Mouse (Mus musculus) midbrain, embryonic 13.5 days (tissue): ENCODE results near the gene Otp. TPM values are rescaled to one million over a fixed set of nuclear protein-coding genes. Genes with fewer than 3 reads are reported as not detected.

Experiments
- ATAC-seq: fragments of 200-750 bp; cut with Nextera tagmentation; 2 replicates; pipeline ENCODE4 v1.8.0; 2017; ENCODE audit warnings: mild to moderate bottlenecking, moderate TSS enrichment, moderate library complexity
- H3K27ac ChIP-seq: fragments of 300-500 bp; sonication (generic); 2 replicates; pipeline ENCODE4 v1.5.1; 2015; ENCODE audit warnings: inconsistent platforms, mild to moderate bottlenecking, moderate library complexity
- H3K27me3 ChIP-seq: fragments of 300-500 bp; sonication (generic); 2 replicates; pipeline ENCODE4 v1.6.1; 2015; ENCODE audit warnings: mild to moderate bottlenecking, inconsistent platforms
- H3K36me3 ChIP-seq: fragments of 300-500 bp; sonication (generic); 2 replicates; pipeline ENCODE4 v1.6.1; 2015; ENCODE audit warnings: mild to moderate bottlenecking, inconsistent platforms
- H3K4me1 ChIP-seq: fragments of 300-500 bp; sonication (generic); replicated peaks from 2 replicates; pipeline ENCODE4 v1.6.1; 2015; ENCODE audit warnings: inconsistent platforms
- H3K4me2 ChIP-seq: fragments of 300-500 bp; sonication (generic); replicated peaks from 2 replicates; pipeline ENCODE4 v1.6.1; 2015; ENCODE audit warnings: moderate library complexity, mild to moderate bottlenecking, inconsistent platforms
- H3K4me3 ChIP-seq: fragments of 300-500 bp; sonication (generic); replicated peaks from 2 replicates; pipeline ENCODE4 v1.5.1; 2015; ENCODE audit warnings: mild to moderate bottlenecking, inconsistent platforms
- H3K9ac ChIP-seq: fragments of 300-500 bp; sonication (generic); replicated peaks from 2 replicates; pipeline ENCODE4 v1.6.1; 2015; ENCODE audit warnings: mild to moderate bottlenecking, inconsistent platforms
- H3K9me3 ChIP-seq: fragments of 300-500 bp; sonication (generic); 2 replicates; pipeline ENCODE4 v1.6.1; 2016; ENCODE audit warnings: mild to moderate bottlenecking, inconsistent platforms
- WGBS: fragments of 180-500 bp; shearing (Covaris S2); methylation state at CpG from one replicate; pipeline ENCODE4 v1.1.7; 2015; 5-methylcytosine and 5-hydroxymethylcytosine counted together
- polyA plus RNA-seq: library from polyadenylated mRNA; unstranded; fragments of >200 nt; fragmentation: Nextera tagmentation; extraction: Ambion mirVana; gene quantifications from 2 replicates; pipeline ENCODE4 v1.2.1, GENCODE M21; 2015

The Otp gene
- polyA plus RNA-seq = 5.3 and 5.4 TPM in 2 replicates

GRCm38 (mm10) chr13:94875396-94875880, at the start of gene Otp:
Otp (plus strand) TSS chr13:94875602.
- peak within 1 kb of the TSS; percentile 23; the same call in 1 of the 2 replicates for H3K4me3 ChIP-seq
- peak; percentile 59 for ATAC-seq
- peaks cover 6% of the 10 kb centered on the region; the same call in 1 of the 2 replicates for H3K4me1 ChIP-seq
- H3K9me3 ChIP-seq = no peaks in the 10 kb centered on the region
- H3K27ac ChIP-seq = no peak within 1 kb of the TSS
- H3K27me3 ChIP-seq = peaks cover 81% of the 10 kb centered on the region
- H3K9ac ChIP-seq = no peak within 1 kb of the TSS
- no peak within 1 kb of the TSS for H3K4me2 ChIP-seq
- under 1% methylated on average over 29 of the region's 30 CpGs for WGBS
- no peaks in the 10 kb centered on the region for H3K36me3 ChIP-seq

GRCm38 (mm10) chr13:94826389-94826788, 49.0 kb upstream of the Otp start:
- H3K4me3 ChIP-seq = no peak overlapping the region
- H3K4me2 ChIP-seq = no peak overlapping the region
- no peaks in the 10 kb centered on the region for H3K36me3 ChIP-seq
- H3K4me1 ChIP-seq = no peaks in the 10 kb centered on the region
- WGBS = 92% methylated on average over 5 of the region's 5 CpGs
- H3K27me3 ChIP-seq = no peaks in the 10 kb centered on the region
- no peak overlapping the region for H3K9ac ChIP-seq
- no peaks in the 10 kb centered on the region for H3K9me3 ChIP-seq
- H3K27ac ChIP-seq = no peak overlapping the region
- no peak for ATAC-seq

- 97% methylated on average over 2 of the region's 2 CpGs for WGBS
- H3K4me2 ChIP-seq = no peak overlapping the region
- H3K4me1 ChIP-seq = no peaks in the 10 kb centered on the region
- H3K9me3 ChIP-seq = no peaks in the 10 kb centered on the region
- no peaks in the 10 kb centered on the region for H3K36me3 ChIP-seq
- H3K9ac ChIP-seq = no peak overlapping the region
- ATAC-seq = no peak
- no peak overlapping the region for H3K4me3 ChIP-seq
- H3K27ac ChIP-seq = no peak overlapping the region
- H3K27me3 ChIP-seq = no peaks in the 10 kb centered on the region
These were observed 48.4 kb upstream of the Otp start for GRCm38 (mm10) chr13:94826986-94827385.

GRCm38 (mm10) chr13:94827847-94828246, 47.6 kb upstream of the Otp start:
- 43% methylated on average over 2 of the region's 2 CpGs for WGBS
- Histone ChIP-seq H3K36me3 (peaks cover 6% of the 10 kb centered on the region), H3K4me1 (no peaks in the 10 kb centered on the region), H3K9me3 (no peaks in the 10 kb centered on the region), H3K4me3 (no peak overlapping the region), H3K4me2 (no peak overlapping the region), H3K27ac (no peak overlapping the region), H3K9ac (no peak overlapping the region), H3K27me3 (no peaks in the 10 kb centered on the region)
- no peak for ATAC-seq

- no peaks in the 10 kb centered on the region for H3K9me3 ChIP-seq
- H3K36me3 ChIP-seq = peaks cover 23% of the 10 kb centered on the region
- H3K27me3 ChIP-seq = no peaks in the 10 kb centered on the region
- no peak overlapping the region for H3K4me2 ChIP-seq
- ATAC-seq = no peak
- H3K27ac ChIP-seq = no peak overlapping the region
- no peak overlapping the region for H3K9ac ChIP-seq
- WGBS = 77% methylated on average over 5 of the region's 5 CpGs
- H3K4me1 ChIP-seq = no peaks in the 10 kb centered on the region; the same call in 1 of the 2 replicates
- H3K4me3 ChIP-seq = no peak overlapping the region
These were observed 37.2 kb upstream of the Otp start for GRCm38 (mm10) chr13:94838047-94838720.

- 83% methylated on average over 8 of the region's 8 CpGs for WGBS
- Histone ChIP-seq H3K36me3 (peaks cover 23% of the 10 kb centered on the region), H3K4me3 (no peak overlapping the region), H3K9ac (no peak overlapping the region), H3K9me3 (no peaks in the 10 kb centered on the region), H3K4me2 (no peak overlapping the region), H3K27me3 (no peaks in the 10 kb centered on the region), H3K27ac (peak overlapping the region; percentile 47; the same call in 1 of the 2 replicates), H3K4me1 (no peaks in the 10 kb centered on the region; the same call in 1 of the 2 replicates)
- ATAC-seq = peak; percentile 74
These were observed 36.6 kb upstream of the Otp start for GRCm38 (mm10) chr13:94838756-94839337.

- Histone ChIP-seq H3K9ac (no peak overlapping the region), H3K27me3 (no peaks in the 10 kb centered on the region), H3K27ac (no peak overlapping the region), H3K4me2 (no peak overlapping the region), H3K4me3 (no peak overlapping the region), H3K9me3 (no peaks in the 10 kb centered on the region), H3K4me1 (no peaks in the 10 kb centered on the region; the same call in 1 of the 2 replicates), H3K36me3 (peaks cover 20% of the 10 kb centered on the region)
- 66% methylated on average over 5 of the region's 5 CpGs for WGBS
- no peak for ATAC-seq
These were observed 32.2 kb upstream of the Otp start for GRCm38 (mm10) chr13:94843236-94843635.

- Histone ChIP-seq H3K4me1 (no peaks in the 10 kb centered on the region), H3K27ac (no peak overlapping the region), H3K4me2 (no peak overlapping the region), H3K27me3 (peaks cover 16% of the 10 kb centered on the region), H3K4me3 (no peak overlapping the region), H3K9ac (no peak overlapping the region), H3K9me3 (no peaks in the 10 kb centered on the region), H3K36me3 (0 out of 2 replicates have a peak, but pooled peaks cover 6% of the 10 kb centered on the region)
- ATAC-seq = no peak
- WGBS = 76% methylated on average over 7 of the region's 7 CpGs
These were observed 27.5 kb upstream of the Otp start for GRCm38 (mm10) chr13:94847870-94848269.

- H3K27me3 ChIP-seq = peaks cover 27% of the 10 kb centered on the region
- H3K36me3 ChIP-seq = no peaks in the 10 kb centered on the region
- H3K9me3 ChIP-seq = no peaks in the 10 kb centered on the region
- WGBS = 82% methylated on average over 13 of the region's 13 CpGs
- no peaks in the 10 kb centered on the region for H3K4me1 ChIP-seq
- H3K4me2 ChIP-seq = no peak overlapping the region
- H3K9ac ChIP-seq = no peak overlapping the region
- no peak overlapping the region for H3K27ac ChIP-seq
- H3K4me3 ChIP-seq = no peak overlapping the region
- no peak for ATAC-seq
These were observed 26.1 kb upstream of the Otp start for GRCm38 (mm10) chr13:94849351-94849750.

- WGBS = 61% methylated on average over 8 of the region's 8 CpGs
- Histone ChIP-seq H3K4me2 (no peak overlapping the region), H3K27me3 (peaks cover 89% of the 10 kb centered on the region)
These were observed 17.3 kb upstream of the Otp start for GRCm38 (mm10) chr13:94858016-94858575.

GRCm38 (mm10) chr13:94859256-94859655, 16.1 kb upstream of the Otp start:
- no peak for ATAC-seq
- Histone ChIP-seq H3K4me3 (no peak overlapping the region), H3K4me1 (no peaks in the 10 kb centered on the region), H3K27ac (no peak overlapping the region), H3K4me2 (no peak overlapping the region), H3K36me3 (no peaks in the 10 kb centered on the region), H3K27me3 (peaks cover 90% of the 10 kb centered on the region), H3K9me3 (no peaks in the 10 kb centered on the region), H3K9ac (no peak overlapping the region)
- 87% methylated on average over 8 of the region's 8 CpGs for WGBS

More at GRCm38 (mm10) chr13:94858016-94858575, 17.3 kb upstream of the Otp start:
- Histone ChIP-seq H3K27ac (no peak overlapping the region), H3K9me3 (no peaks in the 10 kb centered on the region), H3K4me3 (no peak overlapping the region), H3K4me1 (no peaks in the 10 kb centered on the region), H3K9ac (no peak overlapping the region), H3K36me3 (no peaks in the 10 kb centered on the region)
- ATAC-seq = no peak

GRCm38 (mm10) chr13:94862491-94863230, 12.7 kb upstream of the Otp start:
- ATAC-seq = no peak
- 76% methylated on average over 5 of the region's 5 CpGs for WGBS
- Histone ChIP-seq H3K27ac (no peak overlapping the region), H3K9me3 (no peaks in the 10 kb centered on the region), H3K4me3 (no peak overlapping the region), H3K36me3 (no peaks in the 10 kb centered on the region), H3K27me3 (peaks cover 98% of the 10 kb centered on the region), H3K4me1 (no peaks in the 10 kb centered on the region), H3K9ac (no peak overlapping the region), H3K4me2 (no peak overlapping the region)
